In the genomic region with DNA sequence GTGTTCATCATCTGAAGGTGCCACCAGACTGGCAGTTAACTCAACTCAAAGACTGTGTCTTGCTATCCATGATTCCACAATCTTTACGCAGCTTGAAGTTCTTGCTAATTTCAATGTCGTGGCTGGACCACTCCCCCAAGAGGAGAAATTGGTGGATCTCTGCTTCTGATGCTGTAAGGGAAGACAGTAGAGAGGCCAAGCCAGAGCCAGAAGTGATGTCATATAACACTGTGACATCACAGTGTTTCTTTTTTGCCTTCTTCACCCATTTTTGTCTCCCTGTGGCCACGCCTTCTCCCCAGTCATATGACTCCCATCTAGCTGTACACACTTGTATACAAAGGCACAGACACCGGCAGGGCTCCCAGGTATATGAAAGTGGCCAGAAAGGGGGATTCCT, we compare ENCODE assay signal across 25 mouse cellular contexts. TPM values are rescaled to one million over a fixed set of nuclear protein-coding genes. Genes with fewer than 3 reads are reported as not detected.
DNase-seq lines count a peak whose midpoint lies in the region; TF ChIP-seq lines count a peak whose summit lies in the region.
"Had no signal": no experiment of that assay in that cellular context is flagged by ENCODE, and none has a peak within 500 bp of the region (broad histone marks: within the 10 kb centered on the region; RNA-seq: fewer than 3 reads in every experiment).

A gene (plus strand): TSS at position 301 of the 400 bp plus-strand sequence.

- intact Hi-C loops in gastrocnemius, adult 2 months (cut with DNase I), result no loop called here

- no peak for TF ChIP-seq CTCF in gastrocnemius, adult 2 months (IDR thresholded peaks at IDR 0.05)
- TF ChIP-seq CTCF in testis, adult 2 months (IDR thresholded peaks at IDR 0.05; ENCODE audit: control insufficient read depth, insufficient read depth, insufficient replicate concordance, low read depth, low read length), result no peak

- peak within 1 kb of the TSS; percentile 74 for H3K4me3 ChIP-seq in gastrocnemius, adult 2 months
- H3K4me3 ChIP-seq in testis, adult 2 months (ENCODE audit: control insufficient read depth, low read depth, low read length), result peak within 1 kb of the TSS; percentile 70

- no peaks in the 10 kb centered on the region for H3K36me3 ChIP-seq in testis, adult 2 months (ENCODE audit: control insufficient read depth, insufficient read depth, low read length)
- H3K36me3 ChIP-seq: G1E had no signal

- H3K4me1 ChIP-seq in testis, adult 2 months (ENCODE audit: control insufficient read depth, insufficient read depth, low read length), result peaks cover 10% of the 10 kb centered on the region

- H3K27ac ChIP-seq in gastrocnemius, adult 2 months, result peak within 1 kb of the TSS; percentile 100
- no peak within 1 kb of the TSS for H3K27ac ChIP-seq in testis, adult 2 months (ENCODE audit: control insufficient read depth, insufficient read depth, low read depth, low read length)

- no peaks in the 10 kb centered on the region for H3K27me3 ChIP-seq in testis, adult 2 months (ENCODE audit: control insufficient read depth, insufficient read depth, low read length)

- no peak for TF ChIP-seq POLR2A in testis, adult 2 months (IDR thresholded peaks at IDR 0.05; ENCODE audit: control insufficient read depth, low read depth, low read length)

- no peak for DNase-seq in gastrocnemius, adult 2 months
- no peak for DNase-seq in gastrocnemius, adult 8-10 months (ENCODE audit: low spot score in 2 of 2)
- DNase-seq in testis, postnatal 10 days (ENCODE audit: low spot score), result no peak
- DNase-seq: adrenal gland, adult 2 months; adrenal gland, adult 8-10 months; adrenal gland, postnatal 10 days; adrenal gland, postnatal 14 days; adrenal gland, postnatal 25 days; adrenal gland, postnatal 36 days; B cell, adult 2 months; cerebellum, adult 11 months; cerebellum, adult 11-12 months; cerebellum, adult 18-20 months had no signal

RNA-seq across cellular contexts. Expression of the gene that starts here (rescaled TPM):
- total RNA-seq in gastrocnemius, adult 2 months (2021), result 1 to 10 TPM; 1.8 TPM
- 1 to 10 TPM in 3 of 4 experiments, under 1 TPM in 1; 0.92 to 1.7 (median 1.7) TPM for total RNA-seq in gastrocnemius, adult 8-10 months (2022)
- polyA plus RNA-seq in testis, adult 2 months (2012; rRNA removed), result 153 and 181 TPM in 2 replicates
- total RNA-seq: adrenal gland, adult 18-20 months; adrenal gland, adult 2 months; adrenal gland, adult 8-10 months; adrenal gland, postnatal 10 days; adrenal gland, postnatal 14 days; adrenal gland, postnatal 25 days; adrenal gland, postnatal 36 days; adrenal gland, postnatal 4 days; CH12.LX; ES-E14; G1E; MEL had no signal
- polyA plus RNA-seq: activated CD4-positive, CD25-positive, alpha-beta regulatory T cell, adult 4 months; adrenal gland, adult 2 months; brain, embryonic 14.5 days; C2C12; CD4-positive, CD25-positive, alpha-beta regulatory T cell, adult 4 months; G1E; Patski had no signal
